Mouse (Mus musculus) WW6 (cell line): ENCODE measurements around the gene Zbtb11.
"Not testable (repeated sequence)": the region's sequence is repeated elsewhere in the genome, so short reads cannot be mapped to it uniquely, and the experiment has no call there.

Source experiments
- DNase-seq: peaks from one replicate; pipeline ENCODE4 v3.0.0-alpha.2; 2013; ENCODE audit warnings: low read depth, low spot score

The Zbtb11 gene

GRCm38 (mm10) chr16:56038090-56038489 is 64.4 kb downstream of the Zbtb11 start:
- DNase-seq = no peak

DNA sequence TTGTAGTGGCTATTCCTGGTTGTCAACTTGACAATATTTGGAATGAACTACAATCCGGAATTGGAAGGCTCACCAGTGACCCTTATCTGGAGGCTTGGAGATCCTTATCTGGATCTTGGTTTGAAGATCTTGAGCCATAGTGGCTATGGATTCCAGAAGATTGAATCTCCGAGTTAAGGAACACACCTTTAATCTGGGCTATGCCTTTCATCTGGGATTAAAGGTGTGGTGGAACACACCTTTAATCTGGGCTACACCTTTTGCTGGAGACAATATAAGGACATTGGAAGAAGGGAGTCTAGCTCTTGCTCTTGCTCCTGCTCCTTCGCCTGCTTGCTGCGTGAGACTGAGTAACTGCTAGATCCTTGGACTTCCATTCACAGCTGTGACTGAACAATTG is 74.4 kb downstream of the Zbtb11 start, which contains the start of gene Senp7:
Gene Senp7 (plus strand): TSS at position 301 of the 400 bp plus-strand sequence.
- not testable (repeated sequence) for DNase-seq

DNA sequence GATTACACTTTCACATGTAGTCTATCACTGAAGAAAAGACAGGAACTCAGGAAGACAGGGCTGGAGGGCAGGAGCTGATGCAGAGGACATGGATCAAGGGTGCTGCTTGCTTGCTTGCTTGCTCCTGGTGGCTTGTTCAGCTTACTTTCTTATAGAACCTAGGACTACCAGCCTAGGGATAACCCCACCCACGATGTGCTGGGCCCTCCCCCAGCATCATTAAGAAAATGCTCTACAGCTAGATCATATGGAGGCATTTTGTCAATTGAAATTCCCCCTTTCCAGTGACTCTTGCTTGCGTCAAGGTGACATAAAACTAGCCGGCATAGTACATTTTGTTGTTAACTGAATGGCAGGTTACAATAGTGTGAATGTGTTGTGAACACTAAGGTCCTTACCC is 82.2 kb downstream of the Zbtb11 start:
- DNase-seq = no peak

- DNase-seq = no peak
Observed at GRCm38 (mm10) chr16:56056944-56057590, 83.4 kb downstream of the Zbtb11 start.

DNA sequence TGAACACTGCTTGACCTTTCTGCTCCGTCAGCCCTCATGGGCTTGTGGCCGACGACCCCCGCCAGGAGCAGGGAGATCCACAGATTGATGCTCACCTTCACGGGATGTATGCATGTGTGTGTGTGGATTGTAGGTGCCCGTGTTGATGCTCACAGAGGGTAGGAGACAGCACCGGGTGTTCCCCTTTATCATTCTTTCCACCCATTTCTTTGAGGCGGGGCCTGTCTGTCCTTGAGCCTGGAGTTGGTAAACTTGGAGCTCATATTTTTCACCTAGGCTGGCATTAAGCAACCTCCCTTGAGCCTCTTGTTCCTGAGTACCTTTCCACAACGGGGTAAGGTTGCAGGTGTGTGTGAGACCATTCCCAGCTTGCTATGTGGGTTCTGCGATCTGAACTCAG is 84.5 kb downstream of the Zbtb11 start:
- no peak for DNase-seq
